ENCODE assay signal across 8 mouse cellular contexts in the genomic region with DNA sequence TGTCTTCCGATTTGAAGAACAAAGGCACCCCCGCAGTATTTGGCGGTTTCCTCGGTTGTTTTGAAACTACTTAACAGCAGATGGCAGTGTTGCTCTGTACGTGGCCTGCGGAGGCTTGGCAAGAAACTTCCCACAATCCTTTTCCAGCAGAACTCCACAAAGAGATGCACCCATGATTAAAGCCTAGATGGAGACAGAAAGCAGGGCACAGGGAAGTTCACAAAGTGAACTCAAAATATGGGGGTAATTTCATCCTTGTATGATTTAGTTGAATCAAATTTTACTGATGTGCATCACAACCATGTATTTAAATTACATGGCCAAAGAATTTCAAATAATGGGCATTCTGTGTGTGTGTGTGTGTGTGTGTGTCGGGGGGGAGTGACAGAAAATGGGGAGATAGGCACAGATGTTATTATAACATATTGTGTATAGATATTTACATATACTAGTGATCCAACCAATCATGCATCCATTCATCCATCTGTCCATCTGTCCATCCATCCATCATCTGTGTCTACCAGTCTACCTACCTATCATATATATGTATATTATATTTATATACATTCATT.
DNase-seq lines count a peak whose midpoint lies in the region; ATAC-seq and TF ChIP-seq lines count a peak whose summit lies in the region.

No protein-coding gene starts in this region.

- no peak overlapping the region for H3K4me3 ChIP-seq in bone marrow, adult 2 months (replicated peaks; ENCODE audit: control insufficient read depth, low read depth, low read length)
- H3K4me3 ChIP-seq in embryonic facial prominence, embryonic 14.5 days (ENCODE audit: low read depth, low read length), result peak overlapping the region; percentile 49
- peak overlapping the region; percentile 54 to 59; a peak in 3 of 4 replicates for H3K4me3 ChIP-seq in heart, embryonic 14.5 days (ENCODE audit: control insufficient read depth in 1 of 2, insufficient read depth in 1 of 2, low read depth in 1 of 2, low read length in 2 of 2)
- peak overlapping the region; percentile 49 for H3K4me3 ChIP-seq in liver, embryonic 12.5 days

- H3K4me2 ChIP-seq in embryonic facial prominence, embryonic 14.5 days (ENCODE audit: low read depth, low read length), result peak overlapping the region; percentile 87
- H3K4me2 ChIP-seq in heart, embryonic 14.5 days (ENCODE audit: low read length), result peak overlapping the region; percentile 98
- H3K4me2 ChIP-seq in liver, embryonic 12.5 days, result peak overlapping the region; percentile 69

- no peak overlapping the region for H3K27ac ChIP-seq in bone marrow, adult 2 months (ENCODE audit: control insufficient read depth, insufficient read depth, low read depth, low read length, poor library complexity)
- peak overlapping the region; percentile 70; the same call in 1 of the 2 replicates for H3K27ac ChIP-seq in embryonic facial prominence, embryonic 14.5 days (replicated peaks; ENCODE audit: low read depth, low read length)
- no peak overlapping the region for H3K27ac ChIP-seq in heart, embryonic 14.5 days (replicated peaks in 1 of 2; ENCODE audit: control insufficient read depth in 1 of 2, insufficient read depth in 1 of 2, low read depth in 2 of 2, low read length in 2 of 2)
- no peak overlapping the region for H3K27ac ChIP-seq in liver, embryonic 12.5 days

- peak; percentile 58 for ATAC-seq in CD4-positive, CD25-positive, alpha-beta regulatory T cell, adult 4 months
- peak; percentile 65; the same call in 1 of the 2 replicates for ATAC-seq in embryonic facial prominence, embryonic 14.5 days (ENCODE audit: low read depth)
- no peak for ATAC-seq in heart, embryonic 14.5 days (ENCODE audit: insufficient number of reproducible peaks, insufficient read depth, low FRiP score, low read depth)
- ATAC-seq in liver, embryonic 12.5 days, result no peak

- no peaks in the 10 kb centered on the region for H3K36me3 ChIP-seq in embryonic facial prominence, embryonic 14.5 days (ENCODE audit: control insufficient read depth, insufficient read depth, low read length)
- no peaks in the 10 kb centered on the region for H3K36me3 ChIP-seq in heart, embryonic 14.5 days (ENCODE audit: control insufficient read depth, insufficient read depth, low read length)
- H3K36me3 ChIP-seq in liver, embryonic 12.5 days, result no peaks in the 10 kb centered on the region

- 0 out of 2 replicates have a peak, but pooled peaks cover 2% of the 10 kb centered on the region for H3K27me3 ChIP-seq in embryonic facial prominence, embryonic 14.5 days (replicated peaks; ENCODE audit: control insufficient read depth, insufficient read depth, low read length)
- H3K27me3 ChIP-seq in heart, embryonic 14.5 days (ENCODE audit: control insufficient read depth, insufficient read depth, low read length), result no peaks in the 10 kb centered on the region
- peaks cover 3% of the 10 kb centered on the region; the same call in 1 of the 2 replicates for H3K27me3 ChIP-seq in liver, embryonic 12.5 days (replicated peaks)

- WGBS in bone marrow, adult 2 months, result 10% methylated on average over 7 of the region's 7 CpGs
- WGBS in embryonic facial prominence, embryonic 14.5 days, result 14% methylated on average over 7 of the region's 7 CpGs
- WGBS in heart, embryonic 14.5 days, result 13% methylated on average over 7 of the region's 7 CpGs
- 9% methylated on average over 7 of the region's 7 CpGs for WGBS in liver, embryonic 12.5 days (ENCODE audit: insufficient replicate concordance)

- peak; percentile 88 for DNase-seq in embryonic facial prominence, embryonic 14.5 days (ENCODE audit: low spot score)
- peak; percentile 54 for DNase-seq in kidney, postnatal 14 days
- DNase-seq in neural tube, embryonic 10.5 days (ENCODE audit: extremely low spot score, low spot score), result peak; percentile 59
- peak; percentile 6 for DNase-seq in thymus, postnatal 25 days

- TF ChIP-seq CTCF in bone marrow, adult 2 months (IDR thresholded peaks at IDR 0.05; ENCODE audit: control insufficient read depth, insufficient read depth, low read length), result peak; percentile 31; the same call in 1 of the 2 replicates

- H3K9me3 ChIP-seq in embryonic facial prominence, embryonic 14.5 days (ENCODE audit: control insufficient read depth, low read length), result no peaks in the 10 kb centered on the region
- H3K9me3 ChIP-seq in heart, embryonic 14.5 days (ENCODE audit: control insufficient read depth, low read length), result no peaks in the 10 kb centered on the region
- no peaks in the 10 kb centered on the region for H3K9me3 ChIP-seq in liver, embryonic 12.5 days (replicated peaks)

- peak overlapping the region; percentile 60 for H3K9ac ChIP-seq in embryonic facial prominence, embryonic 14.5 days (ENCODE audit: low read depth, low read length)
- peak overlapping the region; percentile 73 for H3K9ac ChIP-seq in heart, embryonic 14.5 days (ENCODE audit: low read length)
- no peak overlapping the region; the same call in 1 of the 2 replicates for H3K9ac ChIP-seq in liver, embryonic 12.5 days

- no peak for TF ChIP-seq POLR2A in bone marrow, adult 2 months (IDR thresholded peaks at IDR 0.05; ENCODE audit: borderline replicate concordance, control insufficient read depth, low read depth, low read length)

- H3K4me1 ChIP-seq in bone marrow, adult 2 months (ENCODE audit: control insufficient read depth, insufficient read depth, low read length), result no peaks in the 10 kb centered on the region
- H3K4me1 ChIP-seq in embryonic facial prominence, embryonic 14.5 days (ENCODE audit: control insufficient read depth, insufficient read depth, low read length), result no peaks in the 10 kb centered on the region; the same call in 1 of the 2 replicates
- H3K4me1 ChIP-seq in heart, embryonic 14.5 days (ENCODE audit: control insufficient read depth in 2 of 2, insufficient read depth in 2 of 2, low read length in 2 of 2), result no peaks in the 10 kb centered on the region
- no peaks in the 10 kb centered on the region for H3K4me1 ChIP-seq in liver, embryonic 12.5 days

Comparison
In these comparisons a context has a peak if more than half of its experiments do, and no peak if none do; other contexts are left out.
1. ATAC-seq: peak in CD4-positive, CD25-positive, alpha-beta regulatory T cell, adult 4 months (single experiment) and embryonic facial prominence, embryonic 14.5 days (single experiment); none in heart, embryonic 14.5 days (single experiment) and liver, embryonic 12.5 days (single experiment).
2. DNase-seq: peak in every context shown above with its lines; median percentile 88 in embryonic facial prominence, embryonic 14.5 days; 59 in neural tube, embryonic 10.5 days; 54 in kidney, postnatal 14 days; 6 in thymus, postnatal 25 days.
3. Peak in every context shown above with its lines, with median percentiles within 50 percentile points of each other: H3K4me2 ChIP-seq.